Mouse (Mus musculus) lung, postnatal 0 days (tissue): ENCODE results near the gene Bcl9. TPM values are rescaled to one million over a fixed set of nuclear protein-coding genes. Genes with fewer than 3 reads are reported as not detected.

ENCODE experiments used
- ATAC-seq: fragments of 200-750 bp; cut with Nextera tagmentation; 2 replicates; pipeline ENCODE4 v1.8.0; 2017; ENCODE audit warnings: moderate library complexity
- DNase-seq: peaks from one replicate; pipeline ENCODE4 v3.0.0-alpha.2; 2016; ENCODE audit warnings: low spot score
- H3K27ac ChIP-seq: fragments of 300-500 bp; sonication (generic); 2 replicates; pipeline ENCODE4 v1.5.1; 2014; ENCODE audit warnings: antibody characterized with exemption, mild to moderate bottlenecking, low read length, mixed read lengths
- H3K27me3 ChIP-seq: fragments of 300-500 bp; sonication (generic); replicated peaks from 2 replicates; pipeline ENCODE4 v1.6.1; 2014; ENCODE audit warnings: low read length, mixed read lengths; ENCODE audit not compliant: insufficient read depth
- H3K36me3 ChIP-seq: fragments of 300-500 bp; sonication (generic); 2 replicates; pipeline ENCODE4 v1.6.1; 2014; ENCODE audit warnings: low read length, mixed read lengths; ENCODE audit not compliant: insufficient read depth
- H3K4me1 ChIP-seq: fragments of 300-500 bp; sonication (generic); 2 replicates; pipeline ENCODE4 v1.6.1; 2014; ENCODE audit warnings: antibody characterized with exemption, low read depth, low read length, mixed read lengths; ENCODE audit not compliant: insufficient read depth
- H3K4me2 ChIP-seq: fragments of 300-500 bp; sonication (generic); replicated peaks from 2 replicates; pipeline ENCODE4 v1.6.1; 2014; ENCODE audit warnings: low read depth, mild to moderate bottlenecking, low read length, moderate library complexity, mixed read lengths
- H3K4me3 ChIP-seq: fragments of 300-500 bp; sonication (generic); 2 replicates; pipeline ENCODE4 v1.5.1; 2014; ENCODE audit warnings: low read depth, low read length
- H3K9ac ChIP-seq: fragments of 300-500 bp; sonication (generic); replicated peaks from 2 replicates; pipeline ENCODE4 v1.6.1; 2014; ENCODE audit warnings: low read depth, mild to moderate bottlenecking
- H3K9me3 ChIP-seq: fragments of 300-500 bp; sonication (generic); 2 replicates; pipeline ENCODE4 v1.6.1; 2016; ENCODE audit warnings: low read length, mixed read lengths
- CTCF ChIP-seq: IDR thresholded peaks from 2 replicates; pipeline ENCODE4 v1.5.1; 2016; ENCODE audit warnings: antibody characterized with exemption, mild to moderate bottlenecking
- EP300 ChIP-seq: IDR thresholded peaks from 2 replicates; pipeline ENCODE4 v1.6.1; 2016; ENCODE audit warnings: antibody characterized with exemption, mild to moderate bottlenecking, control low read depth
- WGBS: fragments of 180-500 bp; shearing (Covaris S2); extraction: QIAGEN DNeasy Blood & Tissue Kit; methylation state at CpG from one replicate; pipeline ENCODE4 v1.1.7; 2014; 5-methylcytosine and 5-hydroxymethylcytosine counted together
- polyA plus RNA-seq: library from polyadenylated mRNA; unstranded; fragments of >200 nt; fragmentation: Nextera tagmentation; extraction: Ambion mirVana; gene quantifications from 2 replicates; pipeline ENCODE4 v1.2.1, GENCODE M21; 2015

Bcl9 gene
- polyA plus RNA-seq, 1 experiment from 2014 or later: 27.1 TPM

- no peak overlapping the region for H3K27ac ChIP-seq
- H3K9me3 ChIP-seq: no peaks in the 10 kb centered on the region
- no peak for TF ChIP-seq CTCF
- TF ChIP-seq EP300: no peak
- H3K4me3 ChIP-seq: peak overlapping the region; percentile 17; the same call in 1 of the 2 replicates
- H3K4me2 ChIP-seq: peak overlapping the region; percentile 51
- H3K36me3 ChIP-seq: no peaks in the 10 kb centered on the region
- no peaks in the 10 kb centered on the region for H3K27me3 ChIP-seq
- H3K4me1 ChIP-seq: peaks cover 10% of the 10 kb centered on the region; the same call in 1 of the 2 replicates
- DNase-seq (peak; percentile 63), ATAC-seq (peak; percentile 51)
- WGBS: 17% methylated on average over 21 of the region's 21 CpGs
- no peak overlapping the region for H3K9ac ChIP-seq
Observed at GRCm38 (mm10) chr3:97311998-97312397, 14.3 kb upstream of the Bcl9 start.

- DNase-seq: no peak
- no peak overlapping the region for H3K4me2 ChIP-seq
- no peaks in the 10 kb centered on the region for H3K27me3 ChIP-seq
- no peak overlapping the region for H3K9ac ChIP-seq
- H3K4me1 ChIP-seq: peaks cover 7% of the 10 kb centered on the region; the same call in 1 of the 2 replicates
- H3K27ac ChIP-seq: no peak overlapping the region
- TF ChIP-seq EP300 (no peak), CTCF (peak; percentile 31)
- H3K36me3 ChIP-seq: no peaks in the 10 kb centered on the region
- ATAC-seq: no peak
- WGBS: 6% methylated on average over 14 of the region's 16 CpGs
- no peak overlapping the region for H3K4me3 ChIP-seq
- no peaks in the 10 kb centered on the region for H3K9me3 ChIP-seq
Observed at GRCm38 (mm10) chr3:97309748-97310536, 12.2 kb upstream of the Bcl9 start.

- no peak overlapping the region for H3K4me3 ChIP-seq
- 74% methylated on average over 2 of the region's 2 CpGs for WGBS
- H3K9ac ChIP-seq: no peak overlapping the region
- no peak overlapping the region for H3K27ac ChIP-seq
- no peaks in the 10 kb centered on the region for H3K27me3 ChIP-seq
- ATAC-seq (no peak), DNase-seq (no peak)
- peaks cover 7% of the 10 kb centered on the region; the same call in 1 of the 2 replicates for H3K4me1 ChIP-seq
- H3K4me2 ChIP-seq: no peak overlapping the region
- H3K9me3 ChIP-seq: no peaks in the 10 kb centered on the region
- no peaks in the 10 kb centered on the region for H3K36me3 ChIP-seq
- TF ChIP-seq CTCF: no peak
- no peak for TF ChIP-seq EP300
Observed at GRCm38 (mm10) chr3:97308440-97308839, 10.7 kb upstream of the Bcl9 start.

GRCm38 (mm10) chr3:97305907-97306306 lies 8.2 kb upstream of the Bcl9 start:
- Histone ChIP-seq H3K9ac (no peak overlapping the region), H3K36me3 (no peaks in the 10 kb centered on the region), H3K27ac (no peak overlapping the region), H3K4me3 (no peak overlapping the region), H3K4me1 (no peaks in the 10 kb centered on the region), H3K27me3 (no peaks in the 10 kb centered on the region), H3K4me2 (no peak overlapping the region), H3K9me3 (no peaks in the 10 kb centered on the region)
- peak; percentile 45; the same call in 1 of the 2 replicates for TF ChIP-seq EP300
- TF ChIP-seq CTCF: no peak
- ATAC-seq (peak; percentile 67), DNase-seq (peak; percentile 64)
- WGBS: 70% methylated on average over 4 of the region's 4 CpGs

- Histone ChIP-seq H3K27ac (no peak overlapping the region), H3K4me2 (no peak overlapping the region), H3K4me1 (no peaks in the 10 kb centered on the region), H3K36me3 (no peaks in the 10 kb centered on the region), H3K27me3 (no peaks in the 10 kb centered on the region), H3K9ac (no peak overlapping the region), H3K9me3 (no peaks in the 10 kb centered on the region), H3K4me3 (no peak overlapping the region)
- ATAC-seq (no peak), DNase-seq (no peak)
- no peak for TF ChIP-seq EP300
- no peak for TF ChIP-seq CTCF
- WGBS: 55% methylated on average over 7 of the region's 7 CpGs
Observed at GRCm38 (mm10) chr3:97301586-97301985, 3.9 kb upstream of the Bcl9 start.

- Histone ChIP-seq H3K36me3 (no peaks in the 10 kb centered on the region), H3K27ac (no peak overlapping the region), H3K4me2 (no peak overlapping the region), H3K9ac (no peak overlapping the region), H3K9me3 (no peaks in the 10 kb centered on the region), H3K4me3 (no peak overlapping the region), H3K4me1 (no peaks in the 10 kb centered on the region), H3K27me3 (no peaks in the 10 kb centered on the region)
- ATAC-seq (no peak), DNase-seq (no peak)
- 93% methylated on average over 7 of the region's 7 CpGs for WGBS
- TF ChIP-seq CTCF (no peak), EP300 (no peak)
Observed at GRCm38 (mm10) chr3:97300370-97300769, 2.7 kb upstream of the Bcl9 start.
